Mouse (Mus musculus) thymus, postnatal 25 days (tissue): ENCODE measurements around the gene Rnf144a.

Experiments
- DNase-seq: peaks from one replicate; pipeline ENCODE4 v3.0.0; 2022

The Rnf144a gene

DNA sequence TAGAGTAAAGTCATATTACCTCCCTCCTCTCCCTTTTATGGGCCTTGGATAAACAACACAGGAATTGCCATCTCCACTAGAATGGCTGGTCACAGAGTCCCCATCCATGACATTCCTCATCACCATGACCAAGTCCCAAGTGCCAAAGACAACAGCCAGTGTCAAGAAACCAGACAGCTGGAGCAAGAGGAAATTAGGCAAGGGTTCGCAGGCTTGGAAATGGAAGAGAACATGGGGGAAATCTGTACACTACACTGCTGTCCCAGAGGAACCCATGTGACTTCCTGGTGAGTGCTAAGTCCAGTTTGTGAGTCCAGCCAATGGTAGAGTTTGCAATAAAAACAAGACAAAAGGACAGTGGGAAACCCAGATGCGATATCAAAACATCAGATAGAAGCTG, 47.7 kb downstream of the Rnf144a start:
- no peak for DNase-seq

DNA sequence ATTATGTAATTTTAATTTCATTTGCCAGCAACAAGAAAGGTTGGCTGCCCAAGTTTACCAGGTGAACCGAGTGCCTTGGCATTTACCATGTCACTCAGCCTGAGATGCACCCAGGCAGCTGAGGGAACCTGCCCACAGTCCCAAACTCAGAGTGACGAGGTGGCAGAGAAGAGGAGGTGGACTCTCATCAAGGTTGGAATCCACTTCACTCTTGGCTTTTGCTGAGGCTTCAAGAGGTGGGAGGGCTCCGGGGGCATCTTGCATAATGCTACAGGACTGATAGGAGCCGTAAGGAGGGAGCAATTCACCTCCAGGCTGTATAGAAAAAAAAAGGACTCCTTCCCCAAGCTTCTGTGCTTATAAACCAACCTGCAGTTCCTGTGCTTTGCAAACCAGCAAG, 48.7 kb downstream of the Rnf144a start:
- DNase-seq: no peak

DNA sequence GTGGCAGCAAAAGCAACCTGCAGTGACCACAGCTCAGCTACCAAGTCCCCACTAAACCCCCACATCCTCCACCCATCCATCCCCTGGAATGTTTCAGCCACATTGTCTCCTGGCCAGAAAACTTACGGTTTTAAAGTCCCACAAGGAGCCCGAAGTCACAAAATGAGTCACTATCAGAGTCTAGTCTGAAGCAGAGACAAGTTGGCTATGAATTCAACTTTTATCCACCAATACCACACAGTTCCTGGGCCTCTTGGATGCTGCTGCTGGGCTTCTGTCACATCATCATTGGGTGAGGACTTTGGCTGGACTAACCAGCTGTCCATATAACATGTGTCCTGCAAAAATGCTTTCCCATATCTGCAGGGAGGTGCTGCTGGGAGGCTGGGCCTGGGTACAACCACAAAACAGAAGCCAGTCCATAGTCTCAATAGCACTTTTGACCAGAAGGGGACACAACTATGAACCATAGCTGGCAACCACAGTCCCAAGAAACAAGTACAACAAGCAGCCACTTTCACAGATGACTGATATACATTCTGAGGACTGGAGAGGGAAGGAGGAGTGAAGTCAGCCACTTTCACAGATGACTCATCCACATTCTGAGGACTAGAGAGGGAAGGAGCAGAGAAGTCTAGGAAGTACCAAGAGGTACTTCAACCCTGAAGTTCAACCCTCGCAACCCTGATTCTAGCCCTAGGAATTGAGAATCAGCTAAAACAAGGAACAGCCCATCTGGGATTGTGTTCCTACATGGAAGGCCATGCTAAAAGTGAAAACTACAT, 49.3 kb downstream of the Rnf144a start:
- no peak for DNase-seq

DNA sequence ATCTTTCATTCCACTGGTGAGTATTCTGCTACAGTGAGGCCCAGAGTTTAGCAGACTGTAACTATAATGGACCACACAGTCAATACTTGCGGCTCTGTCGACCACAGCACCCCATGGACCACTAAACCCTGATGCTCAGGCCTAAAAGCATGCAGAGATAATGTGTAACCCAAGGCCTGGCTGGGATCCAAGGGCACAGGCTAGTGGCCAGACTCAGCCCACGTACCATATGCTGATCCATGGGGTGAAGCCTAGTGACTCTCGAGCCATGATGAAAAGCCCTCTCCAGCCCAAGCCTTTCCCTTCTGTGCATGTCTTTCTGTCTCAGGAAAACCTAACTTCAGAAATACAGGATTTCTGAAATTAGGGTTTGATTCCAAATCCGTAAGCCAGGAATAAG, 50.2 kb downstream of the Rnf144a start:
- no peak for DNase-seq

DNA sequence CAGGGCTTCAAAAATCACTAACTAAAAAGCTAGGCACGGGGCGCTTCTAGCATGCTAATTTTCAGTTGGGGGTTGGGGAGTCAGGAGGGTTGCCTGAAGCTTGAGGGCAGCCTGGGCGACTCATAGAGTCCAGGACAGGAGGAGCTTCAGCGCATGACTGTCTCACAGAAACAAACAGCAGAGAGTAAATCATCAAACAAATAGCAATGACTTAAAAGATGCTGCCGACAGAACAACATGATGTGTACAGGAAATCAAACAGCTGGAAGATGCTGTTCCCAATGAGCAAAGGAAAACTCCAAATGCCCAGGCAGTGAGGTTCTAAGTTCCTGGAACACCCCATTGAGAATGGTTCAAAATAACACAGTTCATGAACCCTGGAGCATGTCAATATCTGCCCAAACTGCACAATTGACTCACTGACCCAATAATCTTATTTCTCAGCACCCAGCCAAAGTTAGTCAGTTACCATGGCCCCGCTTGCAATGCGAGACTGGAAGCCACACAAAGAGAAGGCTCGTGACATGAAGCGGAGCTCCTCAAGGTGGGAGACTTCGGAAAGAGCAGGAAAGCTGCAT, 54.0 kb downstream of the Rnf144a start:
- DNase-seq: no peak

DNA sequence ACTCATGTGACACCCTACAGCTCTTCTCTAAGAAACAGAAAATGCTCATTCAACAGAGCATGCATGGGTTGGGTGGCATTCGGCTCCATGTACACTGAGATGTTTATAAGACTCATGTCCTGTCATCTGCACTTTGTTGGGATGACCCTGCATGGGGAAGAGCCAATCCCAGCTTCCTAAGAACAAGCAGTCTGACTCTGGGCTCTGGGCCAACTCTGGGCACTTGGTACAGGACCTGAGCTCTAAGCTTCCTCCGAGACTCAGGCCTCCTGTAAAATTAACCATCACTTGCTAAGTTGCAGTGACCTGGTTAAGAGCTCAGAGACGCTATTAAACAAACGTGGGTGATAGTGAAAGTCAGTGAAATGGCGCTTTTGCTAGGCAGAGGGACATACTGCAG, 55.2 kb downstream of the Rnf144a start:
- DNase-seq: no peak

DNA sequence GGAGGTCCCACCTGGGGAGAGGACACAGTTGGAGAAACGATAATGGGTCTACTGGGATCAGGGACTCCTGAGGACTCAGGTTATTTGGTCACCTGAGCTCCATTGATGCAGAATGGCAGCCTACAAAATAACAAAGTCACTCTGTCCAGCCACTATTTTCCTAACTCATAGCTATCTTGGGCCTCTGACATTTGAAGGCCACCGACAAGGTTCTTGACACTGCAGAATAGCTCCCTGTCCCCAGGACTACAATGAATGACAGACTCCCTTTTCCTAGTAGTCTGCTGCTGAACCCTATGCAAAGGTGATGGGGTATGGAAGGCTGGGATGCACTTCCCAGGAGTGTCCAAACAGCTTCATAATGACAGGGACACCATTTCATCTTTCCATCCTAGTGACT, 55.8 kb downstream of the Rnf144a start:
- no peak for DNase-seq

DNA sequence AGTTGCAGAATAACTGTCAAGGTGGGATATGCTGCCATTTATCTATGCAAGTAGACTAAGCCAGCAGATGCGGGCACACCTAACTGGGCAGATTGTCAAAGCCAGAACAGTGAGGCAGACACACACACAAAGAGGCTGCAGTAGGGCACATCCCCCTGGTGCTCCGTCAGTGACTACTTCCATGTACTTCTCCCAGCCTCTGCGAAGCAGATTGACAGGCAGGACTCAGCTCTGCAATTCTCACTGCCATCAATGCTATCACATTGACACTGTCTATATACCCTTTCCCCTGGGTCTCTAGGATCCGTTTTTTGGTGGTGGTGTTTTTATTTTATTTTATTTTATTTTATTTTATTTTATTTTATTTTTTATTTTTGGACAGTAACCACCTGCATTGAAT, 57.8 kb downstream of the Rnf144a start:
- no peak for DNase-seq

DNA sequence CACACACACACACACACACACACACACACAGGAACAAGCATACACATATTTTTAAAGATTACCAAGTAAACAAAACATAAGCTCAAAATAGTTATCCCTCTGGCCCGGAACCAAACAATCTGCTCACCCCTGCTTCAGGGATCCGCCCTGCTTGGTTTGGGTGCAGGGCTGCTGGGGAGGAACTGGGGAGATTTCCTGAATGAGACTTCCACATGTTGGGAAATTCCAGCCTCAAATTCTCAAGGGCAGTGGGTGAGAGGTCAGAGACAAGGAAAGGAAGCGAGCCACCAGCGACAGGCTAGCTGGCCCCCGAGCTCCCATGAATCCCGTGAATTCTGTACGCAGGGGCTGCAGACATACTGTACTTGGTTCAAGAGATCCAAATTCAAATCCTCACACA, 58.9 kb downstream of the Rnf144a start:
- no peak for DNase-seq

DNA sequence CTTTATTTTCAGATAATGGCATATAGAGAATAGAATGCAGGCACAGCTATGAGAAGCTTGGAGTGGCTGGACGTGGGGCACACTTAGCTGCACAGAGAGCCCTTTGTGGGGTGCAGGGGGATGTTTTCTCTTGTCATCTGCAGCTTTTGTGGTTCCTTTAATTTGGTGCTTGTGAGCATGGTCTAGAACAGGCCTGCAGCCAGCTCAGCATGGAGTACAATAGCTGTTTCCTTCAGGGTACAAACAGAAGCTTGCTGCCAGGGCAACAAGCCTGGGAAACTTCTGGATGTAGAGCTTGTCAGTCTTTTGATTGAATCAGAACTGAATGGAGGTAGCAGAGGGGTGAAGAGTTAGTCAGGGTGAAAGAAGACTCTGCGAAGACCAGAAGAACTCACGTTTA, 63.7 kb downstream of the Rnf144a start:
- no peak for DNase-seq

DNA sequence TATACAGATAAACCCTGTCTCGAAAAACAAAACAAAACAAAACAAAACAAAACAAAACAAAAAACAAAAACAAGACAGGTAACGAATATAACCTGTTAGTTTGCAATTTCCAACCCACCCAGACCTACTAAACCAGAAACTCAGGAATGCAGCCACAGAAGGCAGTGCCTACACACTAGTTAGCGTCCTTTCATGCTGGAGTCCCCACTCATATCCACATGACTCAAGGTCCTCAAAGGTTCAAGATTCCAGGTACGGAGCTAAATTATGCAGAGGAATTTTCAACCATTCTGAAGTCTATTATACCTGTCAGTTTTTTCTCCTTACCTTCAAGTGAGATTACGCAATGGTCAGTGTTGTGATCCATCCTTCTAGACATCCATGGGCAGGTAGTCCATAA, 70.6 kb downstream of the Rnf144a start:
- no peak for DNase-seq

DNA sequence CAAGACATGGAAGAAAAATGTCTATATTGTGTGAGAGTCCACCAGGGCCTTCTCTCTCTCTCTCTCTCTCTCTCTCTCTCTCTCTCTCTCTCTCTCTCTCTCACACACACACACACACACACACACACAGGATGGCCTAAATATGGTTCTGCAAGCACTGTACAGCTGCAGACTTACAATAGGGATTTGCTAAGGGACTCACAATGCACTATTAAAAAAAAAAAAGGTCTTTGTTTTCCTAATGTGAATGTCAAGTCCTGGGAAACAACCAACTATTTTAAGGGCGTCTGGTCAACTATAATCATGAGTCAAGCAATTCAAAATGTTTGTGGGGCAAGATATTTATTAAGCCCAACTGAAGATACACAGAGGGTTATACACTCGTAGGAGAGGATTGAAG, 71.9 kb downstream of the Rnf144a start:
- no peak for DNase-seq

DNA sequence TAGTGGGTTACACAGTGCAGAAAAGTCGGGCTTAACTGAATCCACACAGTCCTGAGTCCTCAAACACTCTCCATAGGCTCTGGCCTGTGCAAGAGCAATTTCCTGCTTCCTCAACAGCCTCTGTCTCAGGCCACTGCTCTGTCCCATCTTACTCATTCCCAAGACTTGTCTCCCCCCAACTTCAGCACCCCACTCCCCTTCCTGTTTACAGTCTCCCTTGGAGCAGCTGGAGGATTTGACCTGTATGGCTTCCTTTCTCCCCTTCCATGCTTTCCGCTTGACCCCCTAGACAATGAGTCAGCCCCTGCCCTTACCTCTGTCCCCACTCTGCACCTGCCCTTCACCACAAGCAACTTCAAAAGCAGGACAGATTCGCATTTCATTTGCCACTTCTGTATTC, 72.4 kb downstream of the Rnf144a start:
- peak; percentile 6 for DNase-seq

DNA sequence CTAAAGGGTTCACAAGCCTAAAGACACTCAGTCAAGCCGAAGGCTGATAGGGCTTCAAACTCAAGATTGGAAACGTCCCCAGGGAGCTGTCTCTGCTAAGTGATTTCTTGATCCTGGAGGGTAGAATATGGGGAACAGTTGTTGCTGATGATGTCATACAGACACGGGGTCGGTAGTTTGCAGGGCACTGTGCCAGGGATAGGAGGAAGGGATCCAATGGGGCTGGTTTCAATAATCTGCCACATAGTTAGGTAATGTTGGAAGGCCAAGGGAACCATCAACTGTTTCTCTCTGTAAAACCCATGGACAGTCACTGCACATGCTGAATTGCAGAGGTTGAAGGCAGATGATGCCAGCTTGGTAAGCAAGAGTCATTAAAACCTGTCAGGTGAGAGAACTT, 73.0 kb downstream of the Rnf144a start:
- DNase-seq: no peak

DNA sequence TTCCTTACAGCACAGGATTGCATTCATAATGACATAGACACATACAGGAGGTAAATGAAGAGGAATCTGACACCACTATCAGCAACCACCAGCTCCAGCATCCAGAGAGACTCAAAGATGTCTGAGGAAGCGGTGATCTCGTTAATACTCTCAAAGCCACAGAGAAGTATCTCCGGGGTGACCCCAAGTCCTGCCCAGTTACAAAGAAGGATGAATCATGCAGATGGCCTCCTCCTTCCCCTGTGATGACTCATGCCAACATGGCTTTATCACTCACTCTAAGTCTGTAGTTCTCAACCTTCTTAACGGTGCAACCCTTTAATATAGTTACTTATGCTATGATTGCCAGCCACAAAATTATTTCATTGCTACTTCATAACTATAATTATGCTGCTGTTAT, 74.4 kb downstream of the Rnf144a start:
- no peak for DNase-seq

DNA sequence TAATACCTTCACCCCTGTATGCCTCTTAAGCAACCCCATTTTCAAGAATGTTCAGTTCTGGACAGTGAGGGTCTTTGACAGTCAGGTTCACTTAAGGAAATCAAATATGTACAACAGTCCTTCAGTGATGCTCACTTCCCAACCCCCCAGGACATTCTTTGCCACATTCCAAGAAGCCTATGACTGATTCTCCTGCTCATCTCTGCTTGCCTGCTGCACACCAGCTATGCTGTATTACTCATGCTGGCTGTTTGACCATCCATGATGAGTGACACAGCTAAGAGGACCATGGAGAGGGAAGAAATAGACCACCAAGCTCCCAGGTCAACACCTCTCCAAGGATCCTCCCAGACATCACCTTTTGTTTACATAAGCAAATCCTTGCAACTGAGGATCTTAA, 75.2 kb downstream of the Rnf144a start:
- no peak for DNase-seq

DNA sequence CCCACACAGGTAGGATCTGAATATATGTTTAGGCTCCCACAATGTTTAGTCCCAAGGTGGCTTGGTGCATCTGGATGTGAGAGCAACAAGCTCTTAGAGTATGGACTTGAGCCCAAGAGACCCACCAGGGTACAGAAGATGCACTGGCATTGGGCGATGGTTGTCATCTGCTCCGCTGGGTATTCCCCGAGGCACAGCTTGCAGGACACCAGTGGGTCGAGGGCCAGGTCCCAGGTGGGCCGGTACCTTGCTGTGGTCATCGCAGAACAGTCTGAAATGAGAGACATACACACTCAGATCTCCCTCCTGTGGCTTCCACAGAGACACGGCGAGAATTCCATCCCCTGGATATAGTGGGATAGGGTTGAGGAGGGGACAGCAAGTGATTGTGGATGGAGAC, 75.9 kb downstream of the Rnf144a start:
- DNase-seq: no peak

DNA sequence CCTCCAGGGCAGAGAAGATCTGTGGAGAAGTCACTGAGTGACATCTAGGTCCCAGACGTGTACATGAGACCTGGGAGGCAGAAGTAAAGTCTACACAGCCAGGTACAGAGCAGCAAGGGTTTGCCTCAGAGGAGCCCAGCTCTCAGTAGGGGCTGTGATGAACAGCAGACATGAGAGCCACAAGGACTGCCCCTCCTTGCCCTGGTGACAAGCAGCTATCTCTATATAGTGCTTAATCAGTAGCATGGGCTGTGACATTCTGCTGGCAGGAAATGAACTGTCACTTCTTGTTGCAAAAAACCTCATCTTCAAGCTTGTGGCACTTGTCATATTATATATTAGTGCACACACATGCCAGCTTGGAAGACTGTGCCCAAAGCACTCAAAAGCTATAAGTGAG, 81.4 kb downstream of the Rnf144a start:
- DNase-seq: no peak

DNA sequence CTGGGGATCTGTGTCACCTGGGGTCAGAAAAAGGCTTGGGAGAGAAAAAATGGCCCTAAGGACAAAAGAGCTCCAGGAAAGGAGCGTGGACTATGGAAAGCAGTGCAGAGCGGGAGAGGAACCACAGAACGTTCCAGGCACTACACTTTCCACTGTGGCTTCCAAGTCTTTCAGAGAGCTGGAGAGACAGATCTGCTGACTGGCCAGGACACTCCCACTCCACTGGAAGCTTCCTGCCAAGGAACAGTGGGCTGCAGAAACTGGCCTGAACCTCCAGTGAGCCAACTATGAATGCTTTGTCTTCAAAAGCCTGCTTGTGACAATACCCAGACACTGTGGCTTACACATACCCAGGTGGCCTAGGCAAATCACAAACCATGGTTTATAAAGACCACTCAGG, 84.0 kb downstream of the Rnf144a start:
- DNase-seq: no peak

DNA sequence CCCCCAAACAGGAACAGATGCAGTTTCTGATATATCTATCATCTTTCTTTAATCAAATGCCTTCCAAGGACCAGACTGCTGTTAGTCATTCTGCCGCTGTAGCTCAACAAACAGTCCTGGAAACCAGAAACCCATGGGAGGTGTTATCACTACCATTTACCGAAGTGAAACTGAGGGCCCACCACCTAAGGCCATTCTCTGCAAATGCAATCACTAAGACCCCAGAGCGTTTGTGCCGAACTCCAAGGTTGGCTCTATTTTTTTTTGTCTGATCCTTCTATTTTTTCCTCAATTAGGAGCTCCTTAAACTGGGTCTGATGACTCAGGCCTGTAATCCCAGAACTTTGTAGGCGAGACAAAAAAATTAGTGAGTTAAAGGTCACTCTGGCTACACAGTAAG, 85.3 kb downstream of the Rnf144a start:
- no peak for DNase-seq

DNA sequence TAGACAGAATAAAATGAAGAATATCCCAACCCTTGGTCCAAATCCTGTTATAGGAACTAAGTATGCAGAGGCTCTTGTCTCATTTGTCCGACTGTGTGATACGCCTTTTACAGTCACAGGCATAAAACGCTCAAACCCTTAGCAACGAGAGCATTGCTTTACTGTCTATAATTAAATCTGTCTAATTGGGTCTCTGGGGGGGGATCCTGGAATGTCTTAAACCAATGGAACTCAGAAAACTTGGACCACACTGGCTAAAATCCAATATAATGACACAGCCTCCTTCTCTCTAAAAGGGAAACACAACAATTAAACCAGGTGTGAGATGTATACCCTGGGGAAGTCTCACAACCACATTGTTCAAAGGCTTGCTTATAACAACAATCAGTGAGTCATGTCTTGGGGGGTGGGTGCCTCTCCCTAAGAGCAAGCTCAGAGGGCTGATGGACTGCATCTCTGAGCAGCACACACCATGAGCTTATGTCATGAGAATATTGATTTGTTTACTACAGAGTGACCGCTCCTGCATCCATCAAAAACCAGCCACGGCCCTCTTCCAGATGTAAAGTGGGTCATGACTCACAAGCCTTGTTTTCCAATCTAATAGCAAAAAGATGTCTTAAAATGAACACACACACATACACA, 85.9 kb downstream of the Rnf144a start:
- DNase-seq: no peak

DNA sequence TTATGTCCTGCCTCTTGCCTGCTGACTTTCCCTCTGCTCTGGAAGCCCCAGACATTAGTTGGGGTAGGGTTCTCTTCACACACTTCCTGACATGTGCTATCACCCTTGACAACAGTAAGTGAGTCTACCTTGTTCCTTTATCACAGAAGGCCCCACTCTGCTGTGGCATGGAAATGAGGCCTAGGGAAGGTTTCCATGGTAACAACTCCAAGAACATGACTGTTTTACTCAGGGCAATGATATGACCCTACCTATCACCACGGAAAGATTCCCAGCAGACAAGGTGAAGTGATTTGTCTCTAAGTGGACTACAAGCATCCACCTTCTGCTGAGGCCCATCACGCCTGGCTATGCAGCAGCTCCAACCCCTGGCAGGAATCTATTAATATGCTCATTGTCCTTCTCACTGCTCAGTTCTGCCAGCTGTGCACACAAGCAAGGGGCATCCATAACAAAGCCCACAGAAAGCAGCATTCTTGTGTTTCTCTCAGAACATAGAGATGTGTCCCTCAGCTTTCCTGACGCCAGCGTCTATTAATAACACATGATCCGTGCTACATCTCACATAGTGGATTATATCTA, 91.2 kb downstream of the Rnf144a start:
- no peak for DNase-seq

DNA sequence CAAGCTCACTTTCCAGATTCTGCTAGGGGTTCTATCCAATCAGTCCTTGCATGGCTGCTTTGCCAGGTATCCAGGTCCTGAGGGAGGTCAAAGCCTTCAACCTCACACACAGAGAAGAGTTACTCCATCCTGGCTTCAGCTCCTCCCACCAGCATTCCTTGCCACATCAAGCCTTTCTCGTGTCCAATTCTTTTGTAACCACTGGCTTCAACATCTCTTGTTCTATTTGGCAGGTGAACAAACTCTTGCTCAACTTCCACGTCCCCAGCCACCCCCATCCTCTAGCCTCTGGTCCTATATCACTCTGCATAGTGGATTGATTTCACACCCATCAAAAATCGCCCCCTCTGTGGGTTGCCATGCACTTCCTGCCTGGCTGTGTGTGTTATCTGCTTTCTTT, 98.8 kb downstream of the Rnf144a start:
- no peak for DNase-seq

DNA sequence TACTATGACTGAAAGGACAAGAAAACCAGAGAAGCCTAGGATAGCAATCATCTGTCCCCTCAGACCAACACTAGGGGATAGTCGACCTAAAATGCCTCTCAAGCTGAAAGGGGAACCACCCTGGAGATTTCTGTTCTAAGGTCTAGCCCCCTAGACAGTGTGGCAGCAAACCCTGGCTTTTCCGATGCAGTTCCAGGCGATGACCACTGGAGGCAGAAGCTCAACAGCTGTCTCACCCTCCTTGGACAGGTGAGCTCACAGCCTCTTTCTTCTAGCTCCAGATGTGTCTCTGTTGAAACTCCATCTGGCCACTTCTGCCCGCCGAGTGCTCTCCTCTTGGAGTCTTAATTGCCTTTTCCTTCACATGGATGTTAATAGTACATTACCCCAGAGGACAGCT, 100.1 kb downstream of the Rnf144a start:
- DNase-seq: peak; percentile 66
